Mouse (Mus musculus): ENCODE measurements at regions not wholly inside any gene's neighbourhood (a gene's known extent, or its start where the extent isn't known, plus 50 kb on each side); places are given as distances from the start of the nearest gene placed in this dataset.

DNA sequence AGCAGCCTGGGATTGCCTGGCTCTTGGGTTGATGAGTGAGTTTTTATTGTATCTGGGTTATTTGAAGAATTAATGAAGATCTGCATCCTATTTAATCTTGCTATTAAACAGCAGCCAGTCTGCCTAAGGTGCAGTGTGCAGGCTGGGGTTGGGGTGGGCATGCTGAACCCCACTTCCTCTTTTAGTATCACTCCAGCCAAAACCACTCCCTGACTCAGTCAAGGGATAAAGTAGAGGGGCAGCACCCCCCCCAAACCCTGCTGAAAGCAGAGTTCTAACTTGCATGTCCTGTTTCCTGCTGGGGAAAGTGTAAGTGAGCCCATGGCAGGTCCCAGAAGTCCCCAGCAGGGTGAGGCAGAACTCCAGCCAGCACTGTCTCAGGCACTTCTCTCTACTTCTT is 292.7 kb upstream of the Rtl1 start:
- no peak for DNase-seq

DNA sequence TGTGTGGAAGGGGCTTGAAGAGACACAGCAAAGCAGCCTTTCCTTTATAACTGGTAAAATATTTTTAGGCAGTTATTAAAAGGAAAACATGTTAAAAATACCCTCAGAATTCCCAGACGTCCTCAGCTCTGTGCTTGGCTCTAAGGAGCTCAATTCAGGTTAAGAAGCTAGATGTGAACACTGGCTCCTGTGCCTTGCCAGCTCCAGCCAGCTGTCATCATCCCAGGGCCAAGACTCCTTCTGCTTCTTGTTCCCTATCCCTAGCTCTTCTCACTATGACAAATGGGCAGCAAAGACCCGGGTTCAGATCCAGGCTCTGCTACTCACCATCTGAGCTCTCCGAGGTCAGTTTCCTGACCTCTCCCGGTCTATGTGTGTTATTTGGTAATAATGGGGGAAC is 293.5 kb upstream of the Rtl1 start:
- DNase-seq: no peak

DNA sequence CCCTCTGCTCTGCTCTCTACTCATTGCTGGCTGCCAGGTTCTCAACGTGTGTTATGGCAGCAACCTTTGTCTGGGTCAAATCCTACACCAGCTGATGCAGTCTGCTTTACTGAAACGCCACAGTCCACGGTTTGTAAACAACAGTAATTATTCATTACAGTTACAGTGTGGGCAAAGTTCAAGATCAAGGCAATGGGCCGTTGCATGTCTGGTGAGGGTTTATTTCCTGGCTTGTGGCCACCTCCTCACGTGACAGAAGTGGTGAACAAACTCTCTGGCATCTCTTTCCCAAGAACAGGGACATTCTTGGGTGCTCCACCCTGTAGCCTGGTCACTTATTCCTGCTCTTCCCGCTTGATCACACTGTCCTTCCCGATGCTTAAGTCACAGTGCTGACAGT is 295.3 kb upstream of the Rtl1 start:
- no peak for DNase-seq

DNA sequence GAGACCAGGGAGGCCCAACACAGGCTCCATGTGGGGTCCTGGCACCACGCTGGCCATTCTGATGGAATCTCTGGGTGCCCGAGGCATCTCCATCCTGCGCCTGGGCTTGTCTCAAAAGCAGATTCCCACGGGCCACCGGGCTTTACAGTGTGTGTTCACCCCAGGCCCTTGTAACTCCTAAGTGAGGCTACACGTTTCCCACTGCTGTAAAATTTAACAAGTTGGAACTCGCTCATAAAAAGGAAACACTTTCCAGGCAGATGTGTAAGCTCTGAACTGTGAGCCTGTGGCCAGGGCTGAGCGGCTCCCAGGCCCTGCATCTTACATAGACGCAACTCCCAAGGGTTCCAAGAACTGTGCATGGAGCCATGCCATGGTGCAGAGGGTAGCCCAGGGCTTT is 296.3 kb upstream of the Rtl1 start:
- no peak for DNase-seq

DNA sequence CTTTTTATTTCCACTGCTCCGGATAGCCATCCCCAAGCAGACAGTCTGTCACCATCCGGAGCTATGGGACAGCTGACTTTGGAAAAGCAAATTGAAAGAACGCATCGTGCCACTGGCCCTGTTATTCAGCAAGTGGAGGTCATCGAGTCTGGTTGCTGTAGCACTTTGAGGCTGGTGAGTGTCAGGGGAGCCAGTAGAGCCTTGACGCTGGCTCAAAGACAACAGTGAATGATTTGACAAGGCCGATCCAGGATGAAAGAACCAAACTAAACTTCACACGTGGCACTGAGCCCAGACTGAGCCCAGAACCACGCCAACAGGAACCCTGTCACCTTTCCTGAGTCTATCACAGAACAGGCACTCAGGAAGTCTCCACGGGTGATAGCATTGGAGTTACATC is 296.8 kb upstream of the Rtl1 start:
- no peak for DNase-seq

DNA sequence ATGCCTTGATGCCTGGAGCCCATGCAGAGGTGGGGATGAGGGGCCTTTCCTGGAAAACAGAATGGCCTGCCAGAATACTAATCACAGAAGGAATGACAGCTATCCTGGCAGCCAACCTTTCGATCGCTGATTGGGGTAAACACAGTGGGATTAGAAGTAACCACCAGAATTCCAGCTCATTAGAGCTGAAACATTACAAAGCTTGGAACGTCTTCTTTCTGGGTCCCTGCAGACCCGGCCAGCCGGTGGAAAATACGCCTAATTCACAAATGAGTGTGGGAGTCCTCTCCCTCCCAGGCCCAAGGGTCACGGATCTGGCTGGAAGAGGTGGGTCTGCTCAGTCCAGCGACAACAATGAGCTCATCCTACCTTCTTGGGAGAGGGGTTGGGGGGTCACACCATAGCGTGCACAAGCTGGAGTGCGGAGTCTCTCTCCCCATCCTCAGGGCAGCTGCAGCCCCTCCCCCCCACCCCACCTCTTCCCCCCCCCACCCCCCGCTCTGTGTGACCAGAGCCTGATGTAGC is 297.8 kb upstream of the Rtl1 start:
- peak; percentile 8 for DNase-seq

DNA sequence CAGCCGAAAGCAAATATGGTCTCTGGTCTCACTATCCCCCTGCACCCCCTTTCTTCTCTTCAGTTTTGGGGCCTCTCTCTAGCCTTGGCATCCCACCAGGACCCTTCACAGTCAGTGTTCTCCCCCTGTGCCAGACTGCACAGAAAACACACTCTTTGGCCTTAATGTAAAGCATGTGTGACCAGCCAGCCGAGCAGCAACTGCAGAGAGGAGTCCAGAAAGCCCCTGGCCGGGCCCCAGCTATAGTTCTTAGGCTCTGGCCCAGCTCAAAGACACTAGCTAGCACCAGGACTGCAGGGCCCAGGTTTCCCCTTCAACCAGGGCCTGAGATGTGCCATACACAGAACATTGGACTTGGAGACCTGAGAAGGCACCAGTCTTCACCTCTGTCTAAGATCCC is 299.3 kb upstream of the Rtl1 start:
- DNase-seq: no peak

DNA sequence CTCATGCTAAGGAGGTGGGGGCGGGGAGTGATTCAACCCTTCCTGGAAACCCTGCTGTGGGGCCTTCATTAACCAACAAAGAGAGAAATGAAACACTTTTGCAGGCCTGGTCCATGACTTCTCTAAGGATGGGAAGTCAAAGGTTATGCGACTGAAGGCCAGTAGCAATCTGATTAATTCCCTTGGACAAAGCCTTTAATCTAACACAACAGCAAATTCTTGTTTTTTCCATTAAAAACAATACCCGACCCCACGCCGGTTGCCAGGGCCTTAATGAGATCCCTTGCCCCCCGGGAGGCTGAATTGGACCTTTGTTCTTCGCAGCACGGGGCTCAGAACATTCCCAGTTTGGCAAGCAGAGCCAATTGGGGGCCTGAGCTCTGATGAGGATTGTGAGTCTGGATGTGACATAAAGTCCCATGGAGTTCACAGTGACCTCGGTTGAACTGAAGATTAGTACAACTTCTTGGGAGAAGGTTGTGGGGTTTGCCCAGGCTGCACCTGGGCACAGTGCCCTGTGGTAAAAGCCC is 310.9 kb upstream of the Rtl1 start:
- no peak for DNase-seq

DNA sequence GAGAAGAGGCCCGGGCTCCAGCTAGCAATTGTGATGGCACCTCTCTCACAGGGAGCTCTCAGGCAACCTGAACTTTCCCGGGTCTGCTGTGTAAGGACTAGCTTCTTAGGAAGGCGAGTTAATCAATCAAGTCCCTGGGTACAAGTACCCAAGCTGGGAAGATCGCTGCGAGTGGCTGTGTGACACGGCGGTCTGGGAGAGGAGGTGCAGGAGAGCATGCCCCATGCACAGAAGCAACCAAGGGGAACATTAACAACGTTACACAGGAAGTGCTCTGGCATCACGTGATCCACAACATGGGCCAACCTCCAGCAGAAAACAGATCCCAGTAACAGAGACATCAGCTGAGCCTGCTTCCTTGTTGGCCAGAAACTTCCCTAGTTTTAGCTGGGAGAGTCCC is 311.4 kb upstream of the Rtl1 start:
- DNase-seq: no peak

DNA sequence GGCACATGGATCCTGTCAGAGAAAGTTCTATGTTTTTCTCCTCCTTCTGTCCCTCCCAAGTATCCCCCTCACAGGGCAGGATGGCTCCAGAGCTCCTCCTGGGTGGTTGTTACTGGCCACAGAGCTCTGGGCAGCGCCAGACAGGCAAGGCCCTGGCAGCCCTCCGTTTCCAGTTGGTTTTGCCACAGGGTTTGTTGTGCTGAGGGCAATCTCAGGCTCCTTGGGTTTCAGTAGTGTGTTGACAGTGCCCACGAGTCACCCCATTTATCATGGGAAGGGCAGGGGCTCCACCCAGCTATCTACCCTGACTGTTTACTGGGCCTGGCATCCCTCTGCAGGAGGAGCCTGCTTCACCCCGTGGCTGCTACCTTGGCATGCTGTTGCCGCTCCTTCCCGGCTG is 317.6 kb upstream of the Rtl1 start:
- no peak for DNase-seq

DNA sequence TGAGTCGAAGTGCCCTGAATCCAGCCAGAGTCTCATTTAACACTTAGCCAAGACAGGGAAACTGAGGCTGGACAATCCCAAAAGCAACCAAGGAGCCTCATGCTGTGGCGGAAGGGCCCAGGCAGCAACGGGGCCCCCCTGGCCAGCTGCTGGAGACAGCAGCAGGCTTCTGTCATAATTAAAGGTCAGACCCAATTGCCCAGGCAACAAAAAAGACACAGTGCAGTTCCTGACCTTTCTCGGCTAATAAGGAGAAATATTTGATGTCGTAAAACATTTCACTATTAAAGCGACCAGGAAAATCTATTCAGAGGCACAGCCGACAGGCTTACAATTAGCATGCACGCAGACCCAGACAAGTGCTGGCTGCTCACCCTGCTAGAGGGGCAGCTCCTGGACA is 318.8 kb upstream of the Rtl1 start:
- DNase-seq: no peak

DNA sequence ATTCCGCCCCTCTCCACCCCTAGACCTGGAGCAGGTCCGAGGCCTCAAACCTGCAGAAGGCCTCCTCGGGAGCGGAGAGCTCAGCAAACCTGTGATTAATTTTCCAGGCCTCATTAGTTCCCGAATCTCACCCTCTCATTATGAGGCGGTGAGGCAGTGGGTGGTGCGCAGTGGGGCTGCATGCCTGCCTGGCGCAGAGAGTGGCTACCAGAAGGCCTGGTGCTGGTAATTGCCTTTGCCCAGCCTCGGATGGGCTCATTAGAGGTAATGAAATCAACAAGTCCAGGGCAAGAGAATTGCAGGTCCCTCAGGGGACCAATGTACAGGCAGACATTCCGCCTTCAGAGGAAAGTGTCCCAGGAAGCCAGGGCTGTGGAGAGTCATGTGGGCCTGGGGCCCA is 322.0 kb upstream of the Rtl1 start:
- DNase-seq: no peak

DNA sequence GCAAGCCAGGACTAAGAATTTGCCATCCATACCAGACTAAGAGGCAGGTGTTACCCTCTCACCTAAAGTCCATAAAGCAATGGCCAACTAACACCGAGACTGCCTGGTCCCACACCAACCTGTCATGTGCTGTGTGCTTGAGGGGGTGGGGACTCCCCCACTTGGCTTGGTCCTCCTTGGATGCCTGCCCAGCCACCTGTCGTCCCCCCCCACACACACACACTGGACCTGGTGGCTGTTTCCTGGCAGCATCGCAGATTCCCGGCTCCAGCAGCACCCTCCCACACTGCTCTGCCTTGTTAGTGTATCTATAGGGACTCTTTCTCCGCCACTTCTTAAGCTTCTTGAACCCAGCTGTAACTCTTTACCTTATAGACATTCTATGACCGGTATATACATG is 325.7 kb upstream of the Rtl1 start:
- DNase-seq: no peak

DNA sequence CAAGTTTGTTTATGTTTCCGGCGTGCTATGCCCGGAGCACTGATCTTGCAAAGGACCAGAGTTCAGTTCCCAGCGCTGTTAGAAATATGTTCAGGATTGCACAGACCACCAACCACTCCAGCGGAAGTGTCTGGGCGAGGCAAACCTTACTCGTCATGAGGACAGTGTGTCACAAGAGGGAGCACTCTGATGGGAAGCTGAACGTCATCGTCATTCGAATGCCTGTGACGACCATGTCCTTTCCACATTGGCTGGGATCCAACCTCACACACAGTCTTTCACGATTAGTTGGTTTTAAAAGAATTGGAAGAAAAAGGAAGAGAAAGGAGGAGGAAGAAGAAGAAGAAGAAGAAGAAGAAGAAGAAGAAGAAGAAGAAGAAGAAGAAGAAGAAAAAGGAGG is 326.5 kb upstream of the Rtl1 start:
- DNase-seq: peak; percentile 14

DNA sequence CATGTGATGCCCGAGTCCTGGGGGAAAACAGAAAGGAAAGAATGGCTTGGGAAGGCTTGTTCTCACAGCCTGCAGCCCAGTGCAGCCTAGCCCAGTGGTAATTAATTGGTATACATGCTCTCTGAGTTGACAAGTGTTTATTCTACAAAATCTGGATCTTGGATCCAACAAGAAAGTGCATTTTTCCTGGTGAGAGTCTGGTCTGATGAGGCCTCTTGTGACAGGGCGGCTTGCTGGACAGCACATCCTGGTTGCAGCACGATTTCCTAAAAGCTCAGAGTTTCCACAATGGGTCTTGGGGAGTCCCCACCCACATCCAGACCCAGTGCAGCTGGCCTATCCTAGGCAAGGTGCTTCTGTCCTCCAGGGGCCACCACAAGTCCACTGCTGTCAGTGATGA is 332.7 kb upstream of the Dio3 start:
- no peak for DNase-seq

DNA sequence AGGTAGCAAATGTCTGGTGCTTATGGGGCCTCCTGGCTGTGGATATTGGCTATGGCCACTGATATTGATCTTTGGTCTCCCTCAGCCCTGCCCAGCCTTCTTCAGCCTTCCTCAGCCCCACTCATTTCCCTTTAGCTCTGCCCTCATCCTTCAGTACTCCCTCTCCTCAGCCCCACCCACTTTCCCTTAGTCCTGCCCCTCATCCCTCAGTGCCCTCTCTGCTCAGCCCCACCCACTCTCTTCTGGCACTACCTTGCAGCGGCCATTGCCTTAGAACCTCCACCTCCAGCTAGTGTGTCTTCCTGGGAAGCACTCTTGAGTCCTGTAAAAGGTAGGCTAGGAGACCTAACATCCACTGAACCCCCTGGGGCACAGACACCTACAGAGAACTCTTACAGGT is 331.9 kb upstream of the Dio3 start:
- no peak for DNase-seq

DNA sequence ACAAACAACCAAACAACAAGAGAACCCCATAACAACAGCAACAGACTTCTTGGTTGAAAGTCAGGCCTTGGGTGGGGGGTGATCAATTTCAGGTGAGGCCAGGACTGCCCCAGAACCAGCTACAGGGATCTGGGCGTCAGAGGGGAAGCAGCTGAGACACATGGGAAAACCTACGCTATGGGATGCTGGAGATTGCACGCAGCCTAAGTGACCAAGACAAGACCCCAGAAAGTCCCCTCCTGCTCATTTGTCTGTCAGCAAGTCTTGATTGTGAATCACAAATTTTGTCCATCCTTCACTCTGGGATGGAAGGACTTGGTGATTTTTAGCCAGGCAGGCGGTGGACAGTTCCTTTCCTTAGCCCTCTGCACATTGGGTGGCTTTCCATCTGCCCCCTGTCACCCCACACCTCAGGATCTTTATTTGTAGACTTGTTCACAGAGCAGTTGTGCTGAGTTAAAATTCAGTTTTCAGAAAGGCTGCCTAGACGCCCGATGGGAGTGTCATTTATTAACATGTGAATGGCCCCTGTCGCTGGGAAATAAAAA is 330.9 kb upstream of the Dio3 start:
- DNase-seq: no peak

DNA sequence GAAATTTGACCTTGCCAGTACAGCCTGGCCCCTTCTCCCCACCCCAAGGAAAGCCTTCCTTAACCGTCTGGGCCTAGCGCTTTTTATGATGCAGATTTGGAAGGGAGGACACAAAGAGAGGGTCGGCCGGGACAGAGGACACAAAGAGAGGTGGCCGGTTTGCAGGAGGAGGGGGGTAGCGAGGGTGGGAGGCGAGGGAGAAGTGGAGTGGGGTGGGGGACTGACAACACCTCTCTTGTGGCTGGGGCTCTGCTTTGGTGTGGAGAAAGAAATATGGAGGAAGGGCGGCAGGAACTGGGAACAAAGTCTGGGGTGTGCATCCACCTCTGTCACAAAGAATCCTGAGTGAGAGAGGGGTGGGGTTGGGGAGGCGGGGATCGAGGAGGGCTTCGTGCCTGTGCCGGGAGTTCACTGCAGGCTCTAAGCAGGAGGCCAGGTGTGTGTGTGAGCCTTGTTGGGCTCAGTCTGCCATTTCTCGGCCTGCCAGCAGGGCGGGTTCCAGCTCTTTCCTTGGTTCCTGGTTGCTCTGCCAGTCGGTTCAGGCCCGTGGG is 330.4 kb upstream of the Dio3 start:
- no peak for DNase-seq

DNA sequence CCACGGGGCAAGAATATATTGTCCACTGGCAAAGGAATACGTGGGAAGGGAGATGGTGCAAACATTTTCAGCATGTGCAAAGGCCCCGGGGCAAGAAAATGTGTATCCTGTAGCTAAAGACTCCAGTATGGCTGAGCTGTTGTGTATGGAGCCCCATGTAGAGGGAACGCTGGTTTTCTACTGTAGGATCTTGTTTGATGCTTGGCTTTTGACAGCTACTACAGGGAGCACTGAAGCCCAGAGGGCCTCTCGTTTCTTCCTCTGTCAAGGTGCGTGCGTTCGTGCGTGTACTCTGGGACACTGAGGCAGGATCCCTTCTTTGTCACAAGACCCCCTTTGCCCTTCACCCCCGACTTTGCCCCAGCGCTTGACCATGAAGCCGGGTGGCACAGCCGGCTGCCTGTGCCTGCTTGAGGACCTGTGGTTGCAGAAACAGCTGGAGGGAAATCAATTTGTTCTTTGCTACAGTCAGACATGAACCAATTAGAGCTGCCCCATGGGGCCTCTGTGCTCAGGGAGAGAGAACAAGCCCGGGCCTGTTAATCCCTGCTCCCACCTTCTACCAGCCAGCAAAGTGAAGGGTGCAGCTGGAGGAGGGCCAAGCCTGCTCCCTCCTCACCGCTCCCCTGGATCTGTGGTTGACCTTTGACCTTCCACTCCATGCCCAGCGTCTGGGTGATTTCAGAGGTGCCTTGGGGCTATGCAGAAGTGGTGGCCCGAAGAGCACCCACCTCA is 329.5 kb upstream of the Dio3 start:
- no peak for DNase-seq

DNA sequence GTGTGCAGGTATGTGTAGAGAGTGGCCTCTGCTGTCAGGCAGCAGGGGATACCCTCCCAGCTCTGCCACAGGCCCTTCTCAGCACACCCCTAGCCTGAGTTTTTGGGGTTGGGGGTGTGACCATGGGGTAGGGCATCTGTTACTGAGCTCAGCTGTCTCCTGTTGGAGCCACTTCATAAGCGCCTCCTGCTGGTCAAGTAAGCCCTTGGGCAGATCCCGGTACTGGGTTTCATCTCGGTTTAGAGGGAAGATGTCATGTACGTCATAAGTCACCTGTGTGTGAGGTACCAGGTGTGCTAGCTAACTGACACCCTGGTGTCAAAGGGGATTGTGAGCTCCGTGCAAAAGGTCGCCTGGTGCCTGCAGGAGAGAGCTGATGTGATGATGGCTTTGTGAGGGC is 328.2 kb upstream of the Dio3 start:
- no peak for DNase-seq

DNA sequence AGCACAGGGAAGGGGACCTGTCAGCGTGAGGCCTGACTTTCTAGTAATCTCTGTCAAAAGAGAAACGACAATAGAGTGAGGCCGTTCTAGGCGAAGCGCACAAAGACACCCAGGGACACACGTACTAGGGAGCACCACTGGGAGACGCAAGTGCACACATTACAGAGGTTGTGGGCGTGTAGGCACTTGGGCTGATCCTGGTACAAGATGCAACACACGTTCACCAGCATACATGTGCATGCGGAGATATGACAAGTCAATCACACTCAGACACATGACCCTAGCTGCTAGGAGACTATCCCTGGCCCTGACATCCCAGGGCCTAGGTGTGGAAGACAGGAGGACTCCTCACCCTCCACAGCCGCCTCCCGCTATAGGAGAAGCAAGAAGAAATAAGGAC is 327.4 kb upstream of the Dio3 start:
- DNase-seq: no peak

DNA sequence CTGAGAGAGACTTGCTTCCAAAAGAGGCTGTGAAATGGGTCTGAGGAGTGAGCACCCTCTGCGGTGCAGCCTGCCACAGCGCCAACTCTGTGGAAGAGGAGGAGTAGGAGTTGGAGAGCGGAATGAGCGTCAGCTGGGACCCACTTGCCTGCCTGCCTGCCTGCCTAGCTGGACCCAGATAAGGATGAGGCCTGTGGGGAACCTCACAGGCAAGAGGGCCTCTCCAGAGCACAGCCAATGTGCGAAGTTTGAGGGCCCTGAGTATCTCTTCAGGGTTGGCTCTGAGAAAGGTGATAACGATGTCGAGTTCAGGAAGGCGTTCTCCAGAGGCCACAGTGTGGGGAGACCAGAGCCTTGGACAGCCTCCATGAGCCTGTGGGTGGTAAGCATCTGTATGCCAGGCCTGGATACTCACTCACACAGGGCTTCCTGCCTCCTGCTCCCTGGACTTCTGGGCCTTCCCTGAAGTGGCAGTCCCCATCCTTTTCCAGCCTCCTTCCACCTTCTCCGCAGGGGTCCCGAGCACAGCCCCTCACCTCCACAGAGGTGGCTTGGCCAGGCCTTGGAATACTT is 326.9 kb upstream of the Dio3 start:
- DNase-seq: no peak

DNA sequence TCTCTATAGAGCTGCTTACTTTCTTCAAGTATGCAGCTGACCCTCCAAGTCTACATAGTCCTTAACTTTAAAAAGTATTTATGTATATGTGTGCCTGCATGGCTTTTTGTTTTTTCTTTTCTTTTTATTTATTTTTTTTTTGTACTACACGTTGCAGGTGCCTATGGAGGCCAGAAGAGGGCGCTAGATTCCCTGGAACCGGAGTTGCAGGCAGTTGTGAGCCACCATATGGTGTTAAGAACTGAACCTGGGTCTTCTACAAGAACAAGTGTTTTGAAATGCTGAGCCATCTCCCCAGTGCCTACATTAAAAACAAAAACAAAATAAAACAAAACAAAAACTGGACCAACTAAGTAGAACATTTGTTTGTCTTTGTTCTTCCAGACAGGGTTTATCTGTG is 325.9 kb upstream of the Dio3 start:
- no peak for DNase-seq

DNA sequence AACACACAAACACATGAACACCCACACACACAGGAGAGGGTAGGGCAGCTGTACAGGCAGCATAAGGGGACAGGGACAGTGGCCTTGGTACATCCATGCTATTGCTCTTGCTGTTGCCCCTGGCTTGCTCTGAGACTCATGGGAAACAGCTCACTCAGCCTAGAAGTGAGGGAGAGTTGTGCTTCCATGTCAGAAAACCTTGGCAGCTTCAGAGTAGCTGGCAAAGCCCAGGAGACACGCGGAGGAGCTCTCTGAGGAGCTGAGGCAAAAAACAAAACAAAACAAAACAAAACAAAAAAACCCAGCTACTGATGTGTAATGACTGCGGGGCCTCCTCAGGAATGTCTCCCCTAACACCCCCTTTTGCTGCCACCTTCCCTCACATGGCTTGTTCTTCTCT is 321.6 kb upstream of the Dio3 start:
- no peak for DNase-seq
